Mouse (Mus musculus) adrenal gland, postnatal 10 days (tissue): ENCODE results near the gene Gm15517. TPM values are rescaled to one million over a fixed set of nuclear protein-coding genes. Genes with fewer than 3 reads are reported as not detected.

ENCODE experiments used
- DNase-seq: peaks from one replicate; pipeline ENCODE4 v3.0.0; 2021; ENCODE audit warnings: mixed read lengths
- total RNA-seq, 2 experiments: library from RNA; stranded (reverse); gene quantifications; 2 replicates each; pipeline ENCODE4 v1.2.3; 2021

The Gm15517 gene
- total RNA-seq, 2 experiments from 2014 or later: not detected

DNA sequence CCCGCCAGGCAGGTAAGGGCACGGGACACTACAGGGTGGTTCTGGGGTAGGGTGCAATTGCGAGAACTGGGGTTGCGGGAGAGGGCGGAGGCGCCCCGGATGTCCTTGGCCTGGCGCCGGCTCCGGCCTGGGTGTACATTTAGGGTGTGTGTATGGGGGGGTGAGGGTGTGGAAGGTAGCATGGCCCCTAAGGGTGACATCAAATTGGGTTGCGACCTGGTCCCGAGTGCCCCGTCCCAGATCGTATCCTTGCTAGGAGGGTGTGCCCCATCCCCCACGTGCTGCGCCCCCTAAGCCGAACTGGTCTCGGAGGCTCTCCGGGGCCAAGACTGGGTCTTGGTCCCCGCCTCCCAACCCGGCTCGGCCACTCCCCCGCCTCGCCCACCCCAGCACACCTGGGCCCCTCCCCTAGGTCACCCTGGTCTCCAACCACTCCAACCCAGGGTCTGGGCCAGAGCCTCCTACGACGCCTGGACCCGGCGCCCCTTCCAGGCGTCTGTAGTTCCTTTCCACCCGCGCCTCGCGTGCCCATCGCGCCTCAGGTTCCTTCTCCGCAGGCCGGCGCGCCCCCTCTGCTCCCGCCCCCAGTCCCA, 49.1 kb downstream of the Gm15517 start:
- DNase-seq: no peak

DNA sequence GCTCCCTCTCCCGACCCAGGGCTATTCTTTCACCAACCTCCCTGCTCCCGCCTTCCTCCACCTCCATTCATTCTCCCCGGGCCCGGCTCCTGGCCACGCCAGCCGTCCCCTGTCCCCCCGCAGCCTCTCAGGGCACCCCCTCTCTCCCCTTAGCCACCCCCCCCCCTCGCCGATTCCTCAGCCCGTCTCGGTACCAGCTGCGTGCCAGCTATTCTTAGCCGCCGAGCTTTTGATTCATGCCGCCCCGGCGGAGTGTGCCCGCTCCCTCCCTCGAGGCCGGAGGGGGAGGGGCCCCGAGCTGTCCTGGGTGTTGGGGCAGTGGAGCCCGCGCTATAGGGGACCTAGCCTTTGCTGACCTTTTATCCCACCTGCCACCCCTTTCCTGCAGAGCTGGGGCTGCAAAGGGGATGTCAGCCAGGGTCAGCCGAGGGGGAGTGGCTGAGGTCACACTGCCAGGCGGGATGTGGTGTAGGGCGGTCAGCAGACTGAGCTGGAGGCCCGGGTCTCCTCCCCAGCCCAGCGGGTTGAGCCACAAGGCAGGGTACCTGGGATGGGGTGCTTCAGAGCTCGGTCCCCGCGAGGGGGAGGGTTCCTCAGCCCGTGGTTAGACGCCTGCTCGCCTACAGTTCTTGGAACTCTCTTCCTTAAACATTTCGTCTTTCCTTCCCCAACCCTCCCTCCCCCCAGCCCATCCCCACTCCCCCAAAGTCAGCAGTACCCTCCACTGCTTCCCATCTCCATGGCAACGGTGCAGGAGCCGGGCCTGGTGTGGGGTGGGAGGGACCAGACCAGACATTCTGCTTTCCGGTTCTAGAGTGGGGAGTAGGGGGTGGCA, 49.8 kb downstream of the Gm15517 start:
- DNase-seq: peak; percentile 65

Other genes with a start within 250 kb of the Gm15517 start
- not detected for gene Klk1b26, start 249.3 kb upstream of the Gm15517 start, total RNA-seq
- under 1 TPM in 1 of 2 experiments, not detected in 1; 0.30 TPM for gene Klk1b27, start 209.2 kb upstream of the Gm15517 start, total RNA-seq
- gene Klk1b21, start 159.1 kb upstream of the Gm15517 start, total RNA-seq: not detected
- not detected for gene Klk1b22, start 148.8 kb upstream of the Gm15517 start, total RNA-seq
- gene Klk1b16, start 124.7 kb upstream of the Gm15517 start, total RNA-seq: not detected
- not detected for gene Klk1b24, start 73.2 kb upstream of the Gm15517 start, total RNA-seq
- gene Klk1b3, start 63.3 kb upstream of the Gm15517 start, total RNA-seq: not detected
- not detected for gene Klk1b4, start 54.0 kb upstream of the Gm15517 start, total RNA-seq
- not detected for gene Klk1b5, start 45.5 kb upstream of the Gm15517 start, total RNA-seq
- gene Klk1, start 36.1 kb upstream of the Gm15517 start, total RNA-seq: under 1 TPM in 1 of 2 experiments, not detected in 1; 0.45 TPM
- gene Gm36864, start 25.3 kb upstream of the Gm15517 start, total RNA-seq: not detected
- under 1 TPM; 0.67 to 0.78 TPM for gene 1700028J19Rik, start 14.8 kb upstream of the Gm15517 start, total RNA-seq
- 100 to 1,000 TPM in 1 of 2 experiments, 10 to 100 TPM in 1; 92.1 to 104 TPM for gene 2410002F23Rik, start 14.7 kb upstream of the Gm15517 start, total RNA-seq
- gene Acp4, start 4.1 kb upstream of the Gm15517 start, total RNA-seq: not detected
- 1 to 10 TPM; 4.2 to 5.4 TPM for gene Clec11a, start 45.5 kb downstream of the Gm15517 start, total RNA-seq
- 1 to 10 TPM; 4.3 to 6.3 TPM for gene Shank1, start 48.8 kb downstream of the Gm15517 start, total RNA-seq
- gene Syt3, start 122.7 kb downstream of the Gm15517 start, total RNA-seq: 1 to 10 TPM; 2.5 to 4.2 TPM
- gene 1700008O03Rik, start 124.4 kb downstream of the Gm15517 start, total RNA-seq: 1 to 10 TPM in 1 of 2 experiments, under 1 TPM in 1; 0.57 to 1.4 TPM
- 10 to 100 TPM in 1 of 2 experiments, 1 to 10 TPM in 1; 5.5 to 10.0 TPM for gene Lrrc4b, start 167.6 kb downstream of the Gm15517 start, total RNA-seq
- 10 to 100 TPM in 1 of 2 experiments, 1 to 10 TPM in 1; 8.4 to 14.5 TPM for gene Aspdh, start 203.9 kb downstream of the Gm15517 start, total RNA-seq
- gene Josd2, start 206.5 kb downstream of the Gm15517 start, total RNA-seq: 10 to 100 TPM; 42.2 to 52.0 TPM
- 10 to 100 TPM; 88.8 to 91.1 TPM for gene Emc10, start 235.1 kb downstream of the Gm15517 start, total RNA-seq
- gene Fam71e1, start 235.1 kb downstream of the Gm15517 start, total RNA-seq: 10 to 100 TPM; 12.4 to 16.0 TPM